Mouse (Mus musculus) left cerebral cortex, postnatal 25 days (tissue): ENCODE results near the gene Htr3b. TPM values are rescaled to one million over a fixed set of nuclear protein-coding genes. Genes with fewer than 3 reads are reported as not detected.
"Not testable (repeated sequence)": the region's sequence is repeated elsewhere in the genome, so short reads cannot be mapped to it uniquely, and the experiment has no call there.

Experiments used
- DNase-seq, 2 experiments: peaks; one replicate each; pipeline ENCODE4 v3.0.0; 2022; ENCODE audit warnings: low spot score in 2 of 2, mixed read lengths in 1 of 2
- intact Hi-C: fragments of 180-260 bp; cut with DNase I; formaldehyde crosslinking; loops from one replicate; pipeline ENCODE4 v1.15.1; 2025
- total RNA-seq, 2 experiments: library from RNA; stranded (reverse); gene quantifications; 2 replicates each; pipeline ENCODE4 v1.2.3; 2021

Gene Htr3b
- not detected for total RNA-seq

DNA sequence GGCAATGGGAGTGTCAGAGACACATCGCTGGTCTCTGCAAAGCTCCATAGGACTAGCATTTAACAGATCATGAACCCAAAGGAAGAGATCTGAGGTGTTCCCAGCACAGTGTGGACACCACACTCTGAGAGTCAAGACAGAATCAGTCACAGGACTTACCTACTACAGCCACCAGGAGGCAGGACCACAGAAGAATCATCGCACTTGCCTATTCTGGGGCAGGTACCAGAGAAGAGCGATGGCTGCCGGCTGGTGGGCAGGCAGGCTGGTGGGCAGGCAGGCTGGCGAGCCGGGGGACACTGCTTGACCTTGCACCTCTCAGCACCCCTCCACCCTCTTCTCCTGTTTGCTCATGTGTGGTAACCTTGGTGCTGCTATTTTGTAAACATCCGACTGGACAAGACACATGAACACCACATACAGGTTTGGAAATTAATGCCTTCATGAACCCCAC, at the start of gene Htr3b:
Gene Htr3b, minus strand, starts transcription at position 404 of the 454 bp plus-strand sequence.
- intact Hi-C loops = no loop called here

GRCm38 (mm10) chr9:48999256-48999655, 34.5 kb upstream of the Htr3b start:
- intact Hi-C loops = no loop called here
- DNase-seq = no peak

More for the DNA sequence above, at the start of gene Htr3b:
- no peak for DNase-seq

DNA sequence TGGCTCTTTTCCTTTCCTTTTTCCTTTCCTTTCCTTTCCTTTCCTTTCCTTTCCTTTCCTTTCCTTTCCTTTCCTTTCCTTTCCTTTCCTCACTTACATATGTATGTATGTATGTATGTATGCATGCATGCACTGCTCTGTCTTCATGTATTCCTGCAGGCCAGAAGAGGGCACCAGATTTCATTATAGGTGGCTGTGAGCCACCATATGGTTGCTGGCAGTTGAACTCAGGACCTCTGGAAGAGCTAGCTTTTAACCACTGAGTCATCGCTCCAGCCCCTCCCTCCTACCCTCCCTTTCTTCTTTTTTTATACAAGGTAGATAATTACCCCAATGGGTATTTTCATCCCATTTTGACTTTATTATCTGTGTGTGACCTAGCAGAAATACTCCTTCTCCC, 30.9 kb upstream of the Htr3b start:
- intact Hi-C loops = no loop called here

DNA sequence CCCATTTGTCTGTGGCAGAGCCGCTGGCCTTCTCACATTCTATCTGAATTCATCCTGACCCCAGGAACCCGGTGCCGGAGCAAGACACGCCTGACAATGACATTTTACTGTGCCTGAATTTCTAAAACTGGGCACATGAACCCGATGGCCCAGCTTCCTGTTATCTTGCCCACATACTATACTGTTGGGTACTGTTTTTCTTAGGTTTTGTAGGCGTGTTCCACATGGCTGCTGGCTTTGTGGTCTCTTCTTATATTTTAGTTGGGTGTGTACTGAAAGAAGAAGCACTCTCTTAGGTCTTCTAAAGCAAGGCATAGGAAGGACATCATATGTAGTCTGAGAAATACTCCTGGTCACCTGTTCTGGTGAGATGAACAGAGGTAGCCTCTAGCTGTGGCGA, 30.0 kb upstream of the Htr3b start:
- no peak for DNase-seq
- intact Hi-C loops = no loop called here

More for the DNA sequence above, 30.9 kb upstream of the Htr3b start:
- no peak for DNase-seq

GRCm38 (mm10) chr9:48991671-48992070, 26.9 kb upstream of the Htr3b start:
- intact Hi-C loops = no loop called here
- no peak for DNase-seq

DNA sequence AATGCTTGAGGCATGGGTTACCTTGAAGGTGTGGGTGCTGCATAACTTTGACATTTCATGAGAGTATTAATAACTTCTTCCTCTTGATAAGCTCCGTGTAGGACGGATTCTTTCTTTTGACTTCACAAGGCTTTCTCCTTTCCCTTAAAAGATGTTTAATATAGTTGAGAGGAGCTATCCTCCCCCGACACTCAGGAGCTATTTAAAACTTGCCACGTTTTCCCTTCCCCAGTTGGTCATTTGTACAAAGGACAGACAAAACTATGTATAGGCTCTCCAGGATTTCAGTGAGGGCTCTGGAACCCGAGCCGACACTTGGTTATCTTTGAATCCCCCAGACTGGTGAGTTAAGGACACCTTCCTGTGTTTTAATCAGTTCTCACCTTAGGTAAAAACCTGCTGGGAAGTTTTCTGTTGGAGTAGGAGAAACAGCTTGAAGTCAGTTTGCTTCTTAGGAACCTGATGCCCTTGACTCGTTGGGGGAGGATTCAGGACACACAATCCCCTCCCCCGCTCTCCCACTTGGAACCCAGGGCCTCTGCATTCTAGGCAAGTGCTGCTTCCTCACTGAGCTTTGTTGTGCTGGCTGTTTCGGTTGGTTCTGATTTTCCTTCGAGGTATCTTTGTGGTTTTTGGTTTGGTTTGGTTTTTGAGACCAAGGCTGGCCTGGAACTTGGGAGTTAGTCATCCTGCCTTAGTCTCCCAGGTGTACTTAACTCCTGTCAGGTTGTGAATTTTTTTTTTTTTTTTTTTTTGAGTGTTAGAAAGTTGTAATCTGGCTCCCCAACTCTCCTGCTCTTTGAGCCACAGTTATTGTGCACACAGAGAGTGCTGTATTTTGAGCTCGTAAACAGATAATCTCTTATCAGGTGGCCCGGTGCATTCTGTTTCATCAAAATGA, 22.7 kb upstream of the Htr3b start:
- intact Hi-C loops = loop anchor here (5.0 kb wide), 1 partner anchor 250 kb away; no protein-coding TSS in a partner anchor
- DNase-seq = peak in 1 of 2 experiments; percentile 70

DNA sequence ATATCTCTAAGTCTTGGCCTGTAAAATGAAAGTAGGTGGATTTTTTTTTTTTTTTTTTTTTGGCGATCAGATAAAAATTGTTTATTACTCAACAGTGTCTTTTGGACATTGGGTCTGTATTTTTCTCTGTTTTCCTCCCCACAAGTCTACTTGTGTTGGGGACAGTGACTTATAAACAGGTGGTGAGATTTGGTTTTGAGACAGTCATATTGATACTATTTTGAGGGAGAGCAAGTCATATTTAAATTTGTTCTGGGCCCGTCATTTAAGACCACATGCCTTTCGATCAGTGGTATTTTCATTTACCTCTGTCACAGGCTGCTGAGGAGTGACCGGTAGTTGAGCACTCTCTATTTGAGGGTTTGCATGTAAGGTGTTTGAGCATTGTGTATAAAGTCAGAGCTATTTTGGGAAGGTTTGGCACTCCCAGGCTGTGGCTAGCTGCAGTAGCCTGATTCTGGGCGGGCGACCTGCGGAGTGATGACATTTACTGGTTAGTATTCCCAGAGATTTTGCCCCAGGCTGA, 21.9 kb upstream of the Htr3b start:
- intact Hi-C loops = loop anchor here (5.0 kb wide), 1 partner anchor 249 kb away; no protein-coding TSS in a partner anchor
- peak in 1 of 2 experiments; percentile 30 for DNase-seq

DNA sequence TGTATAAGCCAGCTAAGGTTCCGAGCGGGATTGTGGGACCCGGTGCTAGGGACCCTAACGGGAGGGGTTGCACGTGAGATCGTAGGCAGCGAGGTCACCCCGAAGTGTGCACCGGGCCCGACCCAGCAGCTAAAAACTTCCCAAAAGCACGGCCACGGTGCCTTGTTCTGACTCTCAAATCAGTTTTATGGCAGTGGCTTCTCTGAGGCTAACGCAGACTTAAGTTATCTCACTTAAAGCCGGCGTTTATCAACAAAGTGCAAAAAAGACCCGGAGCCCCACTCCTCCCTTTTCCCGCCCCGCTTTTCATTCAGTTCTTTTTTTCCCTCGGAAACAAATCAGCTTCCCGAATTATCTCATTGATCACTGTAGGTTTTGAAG, 20.9 kb upstream of the Htr3b start:
- intact Hi-C loops = loop anchor here (5.0 kb wide), 1 partner anchor 248 kb away; no protein-coding TSS in a partner anchor

DNA sequence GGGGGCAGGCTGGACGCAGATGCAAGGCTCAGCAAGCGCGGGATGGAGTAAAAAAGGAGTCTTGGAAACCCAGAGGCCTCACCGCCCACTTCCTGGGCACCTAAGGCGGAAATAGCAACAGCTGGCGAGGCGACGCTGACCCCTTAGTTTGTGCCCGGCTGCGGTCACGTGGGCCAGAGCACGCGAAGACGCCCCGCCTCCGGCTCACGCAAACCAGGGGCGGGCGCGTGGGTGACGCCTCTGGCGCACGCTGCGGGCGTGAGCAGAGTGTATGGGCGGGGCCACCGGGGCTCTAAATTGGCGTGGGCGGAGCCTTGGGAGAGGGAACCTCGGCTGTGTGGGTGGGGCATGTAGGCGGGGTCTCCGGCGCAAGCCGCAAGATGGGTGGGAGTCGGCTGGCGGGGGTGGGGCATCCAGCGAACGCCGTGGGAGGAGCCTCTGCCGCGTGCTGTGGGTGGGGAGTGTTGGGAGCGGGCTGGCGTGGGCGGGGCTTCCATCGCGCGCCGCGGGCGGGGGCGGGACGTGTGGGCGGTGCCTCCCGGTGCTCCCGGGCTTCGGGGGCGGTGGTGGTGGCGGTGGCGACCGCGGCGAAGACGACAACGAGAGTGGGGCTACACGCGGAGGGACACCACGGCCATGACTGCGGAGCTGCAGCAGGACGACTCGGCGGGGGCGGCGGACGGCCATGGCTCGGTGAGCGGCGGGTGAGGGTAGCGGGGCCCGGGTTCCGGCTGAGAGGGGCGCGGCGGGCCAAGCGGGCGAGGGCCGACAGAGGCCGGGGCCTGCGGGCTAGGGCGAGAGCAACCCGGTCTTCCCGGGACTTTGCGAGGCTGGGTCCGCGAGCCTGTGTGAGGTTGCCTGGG, 20.3 kb upstream of the Htr3b start, which contains the start of gene Usp28:
Gene Usp28, plus strand, starts transcription at position 531 of the 863 bp plus-strand sequence.
- intact Hi-C loops = loop anchor here (5.0 kb wide), 1 partner anchor 248 kb away; no protein-coding TSS in a partner anchor
- peak; percentile 97 for DNase-seq

More for the DNA sequence above, 20.9 kb upstream of the Htr3b start:
- no peak for DNase-seq

DNA sequence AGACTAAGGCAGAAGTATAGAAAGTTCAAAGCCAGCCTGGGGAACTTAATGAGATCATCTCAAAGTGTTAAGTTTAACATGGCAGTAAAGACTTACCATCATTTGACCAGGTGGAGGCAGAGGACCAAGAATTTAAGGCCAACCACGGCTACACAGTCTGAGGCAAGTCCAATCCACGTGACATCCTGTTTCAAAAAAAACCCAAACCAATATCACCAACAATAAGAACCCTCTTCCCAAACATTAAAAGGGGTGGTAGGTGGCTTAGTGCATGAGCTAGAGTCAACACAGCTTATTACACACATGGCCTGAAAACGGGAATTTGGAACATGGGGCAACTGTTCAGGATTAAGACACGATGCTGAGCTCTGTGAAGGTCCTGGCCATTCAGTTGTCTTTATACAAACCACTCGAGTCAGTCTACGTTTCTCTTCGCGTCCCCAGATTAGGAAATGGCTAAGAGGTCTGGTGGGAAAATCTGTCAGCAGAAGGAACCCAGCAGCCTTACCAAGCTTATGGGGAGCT, 19.6 kb upstream of the Htr3b start:
- intact Hi-C loops = no loop called here
- no peak for DNase-seq

GRCm38 (mm10) chr9:48983801-48984200, 19.0 kb upstream of the Htr3b start:
- DNase-seq, intact Hi-C loops: not testable (repeated sequence)

GRCm38 (mm10) chr9:48981827-48982226, 17.0 kb upstream of the Htr3b start:
- intact Hi-C loops = no loop called here
- no peak for DNase-seq

DNA sequence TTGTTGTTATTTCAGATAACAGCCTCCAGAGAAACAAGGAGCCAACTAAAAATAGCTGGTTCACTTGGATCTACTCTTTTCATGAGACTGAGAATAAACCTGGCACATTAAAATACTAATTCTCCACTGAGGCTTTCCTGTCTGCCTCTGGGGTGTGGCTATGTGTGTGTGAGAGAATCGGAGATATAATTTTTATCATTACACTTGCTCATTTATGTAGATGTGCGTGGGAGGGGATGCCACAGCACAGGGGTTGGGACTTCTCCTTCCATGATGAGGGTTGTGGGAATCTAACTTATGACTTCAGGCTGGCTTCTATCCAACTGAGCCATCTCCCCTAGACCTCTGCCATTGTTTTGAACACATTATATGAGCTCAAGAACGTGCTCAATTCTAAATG, 16.0 kb upstream of the Htr3b start:
- intact Hi-C loops = no loop called here
- no peak for DNase-seq

DNA sequence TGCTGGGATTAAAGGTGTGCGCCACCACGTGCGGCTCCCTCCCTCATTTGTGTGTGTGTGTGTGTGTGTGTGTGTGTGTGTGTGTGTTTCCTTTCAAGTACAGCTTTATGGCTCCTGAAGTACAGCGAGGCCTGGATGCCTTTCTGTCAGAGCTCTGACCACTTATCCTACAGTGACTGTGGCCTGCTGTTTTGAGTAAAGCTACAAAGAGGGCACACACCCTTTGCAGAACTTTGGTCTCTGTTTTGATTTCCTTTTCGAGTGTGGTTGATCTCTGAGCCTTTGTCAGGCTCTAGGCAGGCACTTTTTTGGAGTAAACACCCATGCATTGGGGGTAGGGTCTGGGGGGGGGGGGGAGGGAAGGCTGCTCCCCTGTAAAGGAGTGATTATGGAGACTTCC, 15.6 kb upstream of the Htr3b start:
- intact Hi-C loops = no loop called here
- DNase-seq = no peak

- intact Hi-C loops = no loop called here
- DNase-seq = no peak
Observed at GRCm38 (mm10) chr9:48976661-48977355, 12.0 kb upstream of the Htr3b start.

GRCm38 (mm10) chr9:48972494-48972893, 7.7 kb upstream of the Htr3b start:
- peak; percentile 64 to 71 for DNase-seq
- intact Hi-C loops = loop anchor here (1.0 to 2.0 kb wide), 2 partner anchors 78 to 326 kb away; no protein-coding TSS in a partner anchor

GRCm38 (mm10) chr9:48962131-48962530, 2.7 kb downstream of the Htr3b start:
- DNase-seq = no peak
- intact Hi-C loops = no loop called here

DNA sequence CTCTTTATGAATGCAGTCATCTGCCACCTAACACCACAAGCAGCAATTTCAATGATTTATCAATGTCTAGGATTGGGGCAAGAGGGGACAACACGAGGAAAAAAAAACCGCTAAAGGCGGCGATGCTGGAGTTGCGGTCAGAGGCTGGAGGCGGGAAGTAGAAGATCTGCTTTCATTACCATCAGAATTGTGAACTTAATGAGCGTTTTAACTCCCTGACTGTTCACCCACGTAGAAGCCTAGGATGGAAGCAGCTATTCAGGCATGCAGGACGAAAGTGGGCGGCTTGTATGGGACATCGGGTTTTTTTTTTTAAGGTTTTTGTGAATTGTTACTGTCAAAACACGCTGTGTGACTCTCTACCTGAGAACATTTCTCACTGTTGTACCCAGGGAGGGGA, 3.5 kb downstream of the Htr3b start:
- DNase-seq = no peak
- intact Hi-C loops = no loop called here

DNA sequence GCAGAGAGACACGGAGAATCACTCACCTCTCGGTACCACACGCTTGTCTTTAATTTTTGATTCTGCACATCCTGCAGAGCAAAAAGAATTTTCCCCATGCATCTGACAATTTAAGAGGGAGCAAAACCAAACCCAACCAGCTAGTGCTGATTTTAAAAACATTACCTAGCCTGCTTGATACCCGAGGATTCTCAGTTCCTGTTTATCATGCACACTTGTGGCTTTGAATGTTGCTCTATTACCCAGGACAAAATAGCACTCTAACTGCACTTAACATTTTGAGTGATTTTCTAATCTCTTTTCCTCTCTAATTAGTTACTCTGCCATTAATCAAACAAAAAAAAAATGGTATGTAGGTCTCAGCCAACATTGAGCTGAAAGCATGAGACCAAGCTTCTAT, 17.2 kb downstream of the Htr3b start:
- DNase-seq = no peak
- intact Hi-C loops = no loop called here
